Mouse (Mus musculus) kidney, postnatal 0 days (tissue): ENCODE results near the gene Col4a4. TPM values are rescaled to one million over a fixed set of nuclear protein-coding genes. Genes with fewer than 3 reads are reported as not detected.

Experiments
- ATAC-seq: fragments of 200-750 bp; cut with Nextera tagmentation; replicated peaks from 2 replicates; pipeline ENCODE4 v1.8.0; 2017; ENCODE audit warnings: low read depth, moderate number of reproducible peaks, moderate TSS enrichment, moderate library complexity; ENCODE audit not compliant: low FRiP score
- DNase-seq: peaks from one replicate; pipeline ENCODE4 v3.0.0-alpha.2; 2016; ENCODE audit warnings: low spot score
- H3K27ac ChIP-seq: fragments of 300-500 bp; sonication (generic); 2 replicates; pipeline ENCODE4 v1.5.1; 2014; ENCODE audit warnings: mild to moderate bottlenecking
- H3K27me3 ChIP-seq: fragments of 300-500 bp; sonication (generic); 2 replicates; pipeline ENCODE4 v1.6.1; 2014; ENCODE audit warnings: low read length, mixed read lengths; ENCODE audit not compliant: insufficient read depth
- H3K36me3 ChIP-seq: fragments of 300-500 bp; sonication (generic); 2 replicates; pipeline ENCODE4 v1.6.1; 2014; ENCODE audit warnings: low read length, mixed read lengths; ENCODE audit not compliant: insufficient read depth
- H3K4me1 ChIP-seq: fragments of 300-500 bp; sonication (generic); replicated peaks from 2 replicates; pipeline ENCODE4 v1.6.1; 2014; ENCODE audit warnings: antibody characterized with exemption, low read length, mixed read lengths; ENCODE audit not compliant: insufficient read depth
- H3K4me2 ChIP-seq: fragments of 300-500 bp; sonication (generic); 2 replicates; pipeline ENCODE4 v1.6.1; 2014; ENCODE audit warnings: mild to moderate bottlenecking, low read length, moderate library complexity, mixed read lengths
- H3K4me3 ChIP-seq: fragments of 300-500 bp; sonication (generic); replicated peaks from 2 replicates; pipeline ENCODE4 v1.5.1; 2014; ENCODE audit warnings: low read depth, low read length
- H3K9ac ChIP-seq: fragments of 300-500 bp; sonication (generic); 2 replicates; pipeline ENCODE4 v1.6.1; 2014; ENCODE audit warnings: low read depth, low read length
- H3K9me3 ChIP-seq: fragments of 300-500 bp; sonication (generic); replicated peaks from 2 replicates; pipeline ENCODE4 v1.6.1; 2016; ENCODE audit warnings: low read length, inconsistent platforms, mixed read lengths
- CTCF ChIP-seq: IDR thresholded peaks from 2 replicates; pipeline ENCODE4 v1.5.1; 2016; ENCODE audit warnings: antibody characterized with exemption, low read depth, mild to moderate bottlenecking, moderate library complexity
- WGBS: fragments of 180-500 bp; shearing (Covaris S2); extraction: QIAGEN DNeasy Blood & Tissue Kit; methylation state at CpG from one replicate; pipeline ENCODE4 v1.1.7; 2014; 5-methylcytosine and 5-hydroxymethylcytosine counted together
- polyA plus RNA-seq: library from polyadenylated mRNA; unstranded; fragments of >200 nt; fragmentation: Nextera tagmentation; extraction: Ambion mirVana; gene quantifications from 2 replicates; pipeline ENCODE4 v1.2.1, GENCODE M21; 2015

Gene Col4a4
- polyA plus RNA-seq, 1 experiment from 2014 or later = 20.3 TPM

GRCm38 (mm10) chr1:82627652-82628051 lies 41.0 kb upstream of the Col4a4 start:
- Histone ChIP-seq H3K4me1 (no peaks in the 10 kb centered on the region), H3K36me3 (no peaks in the 10 kb centered on the region), H3K9me3 (no peaks in the 10 kb centered on the region), H3K27me3 (no peaks in the 10 kb centered on the region), H3K9ac (no peak overlapping the region), H3K4me3 (no peak overlapping the region), H3K27ac (no peak overlapping the region), H3K4me2 (no peak overlapping the region)
- ATAC-seq (no peak), DNase-seq (no peak)
- WGBS = 83% methylated on average over 4 of the region's 4 CpGs
- no peak for TF ChIP-seq CTCF

GRCm38 (mm10) chr1:82625474-82625873 lies 38.8 kb upstream of the Col4a4 start:
- Histone ChIP-seq H3K9ac (no peak overlapping the region), H3K4me3 (no peak overlapping the region), H3K27me3 (no peaks in the 10 kb centered on the region), H3K36me3 (no peaks in the 10 kb centered on the region), H3K9me3 (no peaks in the 10 kb centered on the region), H3K4me2 (no peak overlapping the region), H3K27ac (no peak overlapping the region), H3K4me1 (no peaks in the 10 kb centered on the region)
- no peak for DNase-seq
- TF ChIP-seq CTCF = no peak
- whole genome bisulfite sequencing = 59% methylated on average over 2 of the region's 2 CpGs
- ATAC-seq = no peak

- DNase-seq (no peak), ATAC-seq (no peak)
- no peaks in the 10 kb centered on the region for H3K36me3 ChIP-seq
- TF ChIP-seq CTCF = no peak
- no peaks in the 10 kb centered on the region for H3K9me3 ChIP-seq
- no peak overlapping the region for H3K4me2 ChIP-seq
- H3K4me1 ChIP-seq = no peaks in the 10 kb centered on the region
- H3K27ac ChIP-seq = no peak overlapping the region
- no peak overlapping the region for H3K4me3 ChIP-seq
- WGBS = 83% methylated on average over 6 of the region's 6 CpGs
- no peaks in the 10 kb centered on the region for H3K27me3 ChIP-seq
- H3K9ac ChIP-seq = no peak overlapping the region
These were observed 38.3 kb upstream of the Col4a4 start for GRCm38 (mm10) chr1:82624934-82625333.

GRCm38 (mm10) chr1:82619981-82620380 lies 33.3 kb upstream of the Col4a4 start:
- no peak overlapping the region for H3K4me2 ChIP-seq
- no peak for ATAC-seq
- H3K4me1 ChIP-seq = peaks cover 19% of the 10 kb centered on the region
- H3K27ac ChIP-seq = no peak overlapping the region
- no peak for TF ChIP-seq CTCF
- H3K4me3 ChIP-seq = no peak overlapping the region
- H3K36me3 ChIP-seq = no peaks in the 10 kb centered on the region
- H3K9me3 ChIP-seq = no peaks in the 10 kb centered on the region
- no peak for DNase-seq
- no peak overlapping the region for H3K9ac ChIP-seq
- H3K27me3 ChIP-seq = no peaks in the 10 kb centered on the region
- 87% methylated on average over 5 of the region's 5 CpGs for WGBS

GRCm38 (mm10) chr1:82618592-82618991 lies 31.9 kb upstream of the Col4a4 start:
- Histone ChIP-seq H3K4me1 (peaks cover 19% of the 10 kb centered on the region), H3K9me3 (no peaks in the 10 kb centered on the region), H3K4me2 (no peak overlapping the region), H3K9ac (no peak overlapping the region), H3K36me3 (no peaks in the 10 kb centered on the region), H3K27me3 (no peaks in the 10 kb centered on the region), H3K27ac (peak overlapping the region; percentile 74), H3K4me3 (no peak overlapping the region)
- peak; percentile 66 for ATAC-seq
- TF ChIP-seq CTCF = no peak
- DNase-seq = no peak
- 62% methylated on average over 5 of the region's 5 CpGs for WGBS

GRCm38 (mm10) chr1:82618001-82618400 lies 31.4 kb upstream of the Col4a4 start:
- Histone ChIP-seq H3K36me3 (no peaks in the 10 kb centered on the region), H3K4me2 (no peak overlapping the region), H3K4me1 (peaks cover 19% of the 10 kb centered on the region), H3K27ac (peak overlapping the region; percentile 74), H3K27me3 (no peaks in the 10 kb centered on the region), H3K9ac (no peak overlapping the region), H3K4me3 (no peak overlapping the region), H3K9me3 (no peaks in the 10 kb centered on the region)
- 25% methylated on average over 5 of the region's 5 CpGs for WGBS
- ATAC-seq = no peak; the same call in 1 of the 2 replicates
- no peak for DNase-seq
- no peak for TF ChIP-seq CTCF

GRCm38 (mm10) chr1:82612061-82612660 lies 25.5 kb upstream of the Col4a4 start:
- H3K9ac ChIP-seq = no peak overlapping the region
- no peaks in the 10 kb centered on the region for H3K36me3 ChIP-seq
- no peaks in the 10 kb centered on the region for H3K27me3 ChIP-seq
- no peak for TF ChIP-seq CTCF
- H3K27ac ChIP-seq = no peak overlapping the region
- 42% methylated on average over 9 of the region's 9 CpGs for WGBS
- H3K9me3 ChIP-seq = no peaks in the 10 kb centered on the region
- no peak overlapping the region for H3K4me2 ChIP-seq
- peaks cover 9% of the 10 kb centered on the region for H3K4me1 ChIP-seq
- ATAC-seq (no peak; the same call in 1 of the 2 replicates), DNase-seq (peak; percentile 92)
- no peak overlapping the region for H3K4me3 ChIP-seq
